Mouse (Mus musculus): ENCODE measurements at regions not wholly inside any gene's neighbourhood (a gene's known extent, or its start where the extent isn't known, plus 50 kb on each side); places are given as distances from the start of the nearest gene placed in this dataset.
A peak's percentile ranks its signal among the peaks of the same experiment; 100 is the strongest.

- no peak for ATAC-seq
These were observed 68.0 kb upstream of the Rbm24 start for GRCm38 (mm10) chr13:46350075-46350747.

GRCm38 (mm10) chr13:46355306-46355705 is 62.9 kb upstream of the Rbm24 start:
- no peak for ATAC-seq

GRCm38 (mm10) chr13:46355975-46356374 is 62.3 kb upstream of the Rbm24 start:
- no peak for ATAC-seq

- ATAC-seq = no peak
These were observed 61.2 kb upstream of the Rbm24 start for GRCm38 (mm10) chr13:46357037-46357436.

DNA sequence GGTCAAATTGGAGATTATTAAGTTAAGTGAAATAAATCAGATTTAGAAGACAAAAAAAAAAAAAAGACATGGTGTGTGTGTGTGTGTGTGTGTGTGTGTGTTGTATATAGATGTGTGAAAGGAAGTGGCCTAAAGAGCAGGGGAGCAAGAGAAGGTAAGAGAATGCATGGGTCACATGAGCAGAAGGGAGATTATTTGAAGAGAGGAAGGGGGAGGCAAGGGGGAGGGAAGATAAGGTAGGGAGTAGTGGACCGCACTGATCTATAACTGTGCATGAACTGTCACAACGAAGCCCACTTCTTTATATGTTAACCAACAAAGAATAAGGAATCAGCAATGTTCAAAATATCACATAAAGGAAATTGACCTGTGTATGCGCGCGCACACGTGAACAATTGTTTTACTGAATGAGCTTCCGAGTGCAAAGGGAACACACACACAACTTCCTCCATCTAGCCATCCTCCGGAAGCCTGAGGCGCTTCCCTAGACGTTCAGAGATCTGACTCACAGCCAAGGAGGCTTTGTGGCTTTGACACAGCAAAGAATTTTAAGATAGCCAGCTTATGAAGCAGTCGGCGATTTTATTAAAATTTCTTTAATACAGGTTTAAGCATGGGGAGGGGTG is 57.6 kb upstream of the Rbm24 start:
- ATAC-seq = peak; percentile 74

GRCm38 (mm10) chr13:46363456-46364201 is 54.6 kb upstream of the Rbm24 start:
- ATAC-seq = no peak

DNA sequence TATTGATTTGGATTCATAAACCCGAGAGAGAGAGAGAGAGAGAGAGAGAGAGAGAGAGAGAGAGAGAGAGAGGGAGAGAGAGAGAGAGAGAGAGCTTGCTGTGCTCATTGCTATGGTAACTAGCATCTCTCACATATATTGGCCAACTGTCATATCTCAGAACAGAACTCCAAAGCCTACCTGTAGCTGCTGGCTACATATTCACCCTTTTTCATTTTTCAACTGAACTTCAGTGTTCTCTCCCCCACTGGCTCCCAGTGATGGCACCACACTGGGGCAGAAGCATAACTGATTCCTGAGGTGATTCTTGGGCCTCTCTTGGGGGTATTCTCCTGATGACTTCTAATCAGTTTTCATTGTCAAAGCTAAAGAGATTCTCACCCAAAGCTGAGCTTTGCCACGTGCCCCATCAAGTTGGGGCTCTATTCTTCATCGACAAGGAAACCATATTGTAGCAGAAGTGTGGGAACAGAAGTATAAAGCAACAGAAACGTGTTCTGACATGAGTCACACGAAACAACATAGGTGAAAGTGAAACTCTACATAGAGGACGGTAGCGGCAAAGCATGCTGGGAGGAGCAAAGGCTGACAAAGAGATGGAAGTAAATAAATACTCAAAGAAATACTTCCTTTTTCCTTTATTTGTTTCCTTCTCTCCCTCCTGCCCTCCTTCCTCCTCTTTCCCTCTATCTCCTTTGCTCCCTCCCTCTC is 53.9 kb upstream of the Rbm24 start:
- peak; percentile 93 for ATAC-seq

- no peak for ATAC-seq
These were observed 52.9 kb upstream of the Rbm24 start for GRCm38 (mm10) chr13:46365292-46365691.

Data from inflammation-experienced regulatory T-cells, adult 6 months (primary cell).